ENCODE assay signal across 12 mouse cellular contexts in the genomic region with DNA sequence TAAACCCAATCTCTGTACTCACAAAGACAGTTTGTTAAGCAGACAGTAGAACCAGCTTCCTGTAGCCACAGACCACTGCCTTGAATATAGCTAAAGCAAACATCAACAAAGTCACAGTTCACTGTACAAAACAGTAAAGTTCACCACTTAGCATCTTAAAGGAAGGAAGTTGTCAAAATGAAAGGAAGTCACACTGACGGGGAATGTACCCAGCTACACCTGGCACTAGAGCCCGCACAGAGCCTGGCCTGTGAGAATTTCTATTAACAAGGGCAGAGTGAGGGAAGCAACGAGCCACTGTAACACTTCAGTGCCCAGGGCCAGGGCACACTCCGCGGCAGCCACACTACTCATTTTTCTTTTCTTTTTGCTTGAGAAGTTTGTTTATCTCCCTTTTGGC. TPM values are rescaled to one million over a fixed set of nuclear protein-coding genes. Genes with fewer than 3 reads are reported as not detected.
A peak's percentile ranks its signal among the peaks of the same experiment; 100 is the strongest.
DNase-seq lines count a peak whose midpoint lies in the region; TF ChIP-seq lines count a peak whose summit lies in the region.
"Had no signal": no experiment of that assay in that cellular context is flagged by ENCODE, and none has a peak within 500 bp of the region (broad histone marks: within the 10 kb centered on the region; RNA-seq: fewer than 3 reads in every experiment).

No protein-coding gene starts in this region.

- H3K36me3 ChIP-seq in CH12.LX (replicated peaks in 1 of 2; ENCODE audit: control insufficient read depth in 1 of 2, insufficient read depth in 1 of 2, low read length in 1 of 2) = peaks cover 45 to 67% of the 10 kb centered on the region in 2 experiments
- H3K36me3 ChIP-seq in heart, embryonic 10.5 days = peaks cover 66% of the 10 kb centered on the region

- dilution Hi-C loops in CH12.LX (cut with MboI; ENCODE audit: extremely low pct_ligation_motif_present, extremely low pct_unique_long_range_greater_than_20kb, low sequenced_read_pairs) = no loop called here

- peaks cover 10 to 63% of the 10 kb centered on the region in 2 experiments for H3K4me1 ChIP-seq in CH12.LX (ENCODE audit: control insufficient read depth in 1 of 2, insufficient read depth in 2 of 2)
- 0 out of 2 replicates have a peak, but pooled peaks cover 4% of the 10 kb centered on the region for H3K4me1 ChIP-seq in heart, embryonic 10.5 days
- H3K4me1 ChIP-seq: embryonic facial prominence, embryonic 15.5 days; limb, embryonic 15.5 days had no signal

- no peak for TF ChIP-seq EP300 in CH12.LX (IDR thresholded peaks at IDR 0.05; ENCODE audit: low read length)

- no peaks in the 10 kb centered on the region for H3K9me3 ChIP-seq in CH12.LX (replicated peaks; ENCODE audit: low read length)
- no peaks in the 10 kb centered on the region for H3K9me3 ChIP-seq in heart, embryonic 10.5 days
- H3K9me3 ChIP-seq: embryonic facial prominence, embryonic 15.5 days; hindbrain, embryonic 12.5 days; limb, embryonic 15.5 days had no signal

- no peak for TF ChIP-seq RAD21 in CH12.LX (IDR thresholded peaks at IDR 0.05; ENCODE audit: low read depth, low read length)

- H3K27ac ChIP-seq in CH12.LX (ENCODE audit: insufficient read depth, low read depth) = peak overlapping the region; percentile 4; the same call in 1 of the 2 replicates
- H3K27ac ChIP-seq in heart, embryonic 10.5 days = no peak overlapping the region
- H3K27ac ChIP-seq: embryonic facial prominence, embryonic 15.5 days; hindbrain, embryonic 12.5 days; limb, embryonic 15.5 days had no signal

- 85% methylated on average over 5 of the region's 5 CpGs for WGBS in heart, embryonic 10.5 days

- in situ Hi-C loops in CH12.LX (cut with MboI; ENCODE audit: low pct_ligation_motif_present, low pct_unique_long_range_greater_than_20kb, low sequenced_read_pairs) = loop anchor here (10.0 to 25.0 kb wide), 3 partner anchors 175 to 708 kb away; no protein-coding TSS in a partner anchor

- TF ChIP-seq CTCF in CH12.LX (conservative IDR thresholded peaks at IDR 0.05 in 1 of 2, IDR thresholded peaks at IDR 0.05 in 1 of 2; ENCODE audit: low read depth in 2 of 2, low read length in 2 of 2) = no peak

- H3K9ac ChIP-seq in CH12.LX (ENCODE audit: insufficient read depth, low read depth) = no peak overlapping the region
- H3K9ac ChIP-seq: embryonic facial prominence, embryonic 15.5 days; hindbrain, embryonic 12.5 days; limb, embryonic 15.5 days had no signal

- TF ChIP-seq POLR2A in CH12.LX (IDR thresholded peaks at IDR 0.05; ENCODE audit: low read depth, low read length) = no peak

- peaks cover 37% of the 10 kb centered on the region for H3K79me2 ChIP-seq in CH12.LX (replicated peaks; ENCODE audit: control insufficient read depth, extremely low read depth, insufficient read depth, poor library complexity, severe bottlenecking)

- H3K4me3 ChIP-seq in CH12.LX (replicated peaks in 1 of 3; ENCODE audit: low read depth in 2 of 3, low read length in 2 of 3, poor library complexity in 1 of 3) = no peak overlapping the region
- no peak overlapping the region for H3K4me3 ChIP-seq in heart, embryonic 10.5 days
- H3K4me3 ChIP-seq: embryonic facial prominence, embryonic 15.5 days; hindbrain, embryonic 12.5 days; limb, embryonic 15.5 days had no signal

- H3K27me3 ChIP-seq in CH12.LX (replicated peaks) = no peaks in the 10 kb centered on the region
- no peaks in the 10 kb centered on the region for H3K27me3 ChIP-seq in heart, embryonic 10.5 days (ENCODE audit: insufficient read depth, poor library complexity, severe bottlenecking)
- H3K27me3 ChIP-seq: embryonic facial prominence, embryonic 15.5 days; hindbrain, embryonic 12.5 days; limb, embryonic 15.5 days had no signal

- H3K4me2 ChIP-seq in CH12.LX (ENCODE audit: insufficient read depth, low read depth, poor library complexity, severe bottlenecking) = no peak overlapping the region
- H3K4me2 ChIP-seq: embryonic facial prominence, embryonic 15.5 days; hindbrain, embryonic 12.5 days; limb, embryonic 15.5 days had no signal

- DNase-seq in adrenal gland, postnatal 14 days = peak; percentile 49
- no peak for DNase-seq in adrenal gland, postnatal 4 days (ENCODE audit: low spot score in 2 of 2)
- peak; percentile 64 for DNase-seq in CH12.LX (ENCODE audit: extremely low read depth)
- peak; percentile 39 to 68 for DNase-seq in kidney, postnatal 25 days
- DNase-seq in spleen, postnatal 36 days (ENCODE audit: low spot score in 2 of 2) = peak; percentile 81 to 82
- DNase-seq in ovary, adult 18-20 months (ENCODE audit: low spot score) = no peak
- DNase-seq in layer of hippocampus, postnatal 14 days (ENCODE audit: low spot score in 2 of 2) = no peak
- DNase-seq in heart, embryonic 10.5 days (ENCODE audit: low spot score) = no peak
- DNase-seq: cerebellum, adult 2 months had no signal

TF ChIP-seq in CH12.LX, 34 proteins besides CTCF, POLR2A, EP300 and RAD21:
- TF ChIP-seq TCF12 (IDR thresholded peaks at IDR 0.05; ENCODE audit: low read depth, low read length) = peak; percentile 34; the same call in 1 of the 2 replicates
- TF ChIP-seq IRF4 (IDR thresholded peaks at IDR 0.05; ENCODE audit: low read depth, low read length) = peak; percentile 52; the same call in 1 of the 2 replicates
- no peak for TF ChIP-seq MAFK (IDR thresholded peaks at IDR 0.05; ENCODE audit: insufficient replicate concordance, low read length)
TF ChIP-seq in CH12.LX: peak in this region for 2.

RNA-seq across cellular contexts. Expression of a gene that starts 4.0 kb away (rescaled TPM):
- 705 and 913 TPM in 2 replicates for total RNA-seq in adrenal gland, postnatal 14 days (2021)
- total RNA-seq in adrenal gland, postnatal 4 days (2021) = 1,000 to 10,000 TPM; 1,201 to 1,267 TPM
- total RNA-seq in CH12.LX (2012; rRNA removed) (2,766 and 3,118 TPM in 2 replicates), CH12.LX (2014; rRNA removed) (2,652 and 2,996 TPM in 2 replicates)
- polyA plus RNA-seq in CH12.LX (2012; ENCODE audit: insufficient read length, low read depth) = 774 and 1,002 TPM in 2 replicates
- 100 to 1,000 TPM; 360 to 422 TPM for total RNA-seq in layer of hippocampus, postnatal 14 days (2021)
- 459 and 526 TPM in 2 replicates for polyA plus RNA-seq in heart, embryonic 10.5 days (2016; fragmentation: Nextera tagmentation; extraction: Ambion mirVana)

RNA-seq across cellular contexts. Expression of a gene that starts 9.5 kb away (rescaled TPM):
- total RNA-seq in adrenal gland, postnatal 14 days (2021) = 151 and 154 TPM in 2 replicates
- total RNA-seq in adrenal gland, postnatal 4 days (2021) = 100 to 1,000 TPM; 171 to 180 TPM
- total RNA-seq in CH12.LX (2012; rRNA removed) (195 and 214 TPM in 2 replicates), CH12.LX (2014; rRNA removed) (234 and 274 TPM in 2 replicates)
- polyA plus RNA-seq in CH12.LX (2012; ENCODE audit: insufficient read length, low read depth) = 241 and 248 TPM in 2 replicates
- total RNA-seq in layer of hippocampus, postnatal 14 days (2021) = 100 to 1,000 TPM; 255 to 263 TPM
- polyA plus RNA-seq in heart, embryonic 10.5 days (2016; fragmentation: Nextera tagmentation; extraction: Ambion mirVana) = 311 and 353 TPM in 2 replicates

Comparison
In these comparisons a context has a peak if more than half of its experiments do, and no peak if none do; other contexts are left out.
1. DNase-seq: peak in adrenal gland, postnatal 14 days (single experiment), CH12.LX (single experiment), kidney, postnatal 25 days (2 of 2) and spleen, postnatal 36 days (2 of 2); none in adrenal gland, postnatal 4 days (0 of 2), ovary, adult 18-20 months (single experiment), layer of hippocampus, postnatal 14 days (0 of 2) and heart, embryonic 10.5 days (single experiment).